Mouse (Mus musculus) cortical plate, adult 2 months (tissue): ENCODE results near the gene R3hdm2. TPM values are rescaled to one million over a fixed set of nuclear protein-coding genes. Genes with fewer than 3 reads are reported as not detected.

Source experiments
- H3K27ac ChIP-seq: fragments of 200-500 bp; 2 replicates; pipeline ENCODE4 v1.5.1; 2012; ENCODE audit warnings: low read length, control low read depth, inconsistent platforms; ENCODE audit not compliant: insufficient read depth
- H3K4me1 ChIP-seq: fragments of 200-500 bp; 2 replicates; pipeline ENCODE4 v1.6.1; 2011; ENCODE audit warnings: low read length; ENCODE audit not compliant: control insufficient read depth, insufficient read depth
- H3K4me3 ChIP-seq: fragments of 200-500 bp; 2 replicates; pipeline ENCODE4 v1.5.1; 2011; ENCODE audit warnings: mild to moderate bottlenecking, low read length, control low read depth; ENCODE audit not compliant: insufficient read depth
- CTCF ChIP-seq: fragments of 200-500 bp; IDR thresholded peaks from 2 replicates; pipeline ENCODE4 v1.5.1; 2011; ENCODE audit warnings: mild to moderate bottlenecking, control low read depth, low read length; ENCODE audit not compliant: insufficient read depth; ENCODE audit errors: extremely low read depth
- POLR2A ChIP-seq: fragments of 200-500 bp; IDR thresholded peaks from 2 replicates; pipeline ENCODE4 v1.6.1; 2011; ENCODE audit warnings: mild to moderate bottlenecking, low read length, control low read depth; ENCODE audit not compliant: insufficient read depth; ENCODE audit errors: extremely low read depth
- polyA plus RNA-seq: library from polyadenylated mRNA; depleted of rRNA; stranded (reverse); fragments of >200 nt; gene quantifications from 2 replicates; pipeline ENCODE4 v1.2.3, GENCODE M21; 2012

The R3hdm2 gene
- polyA plus RNA-seq, 1 experiment = 185 TPM

GRCm38 (mm10) chr10:127531548-127531947 is 151.4 kb downstream of the R3hdm2 start:
- Histone ChIP-seq H3K27ac (no peak overlapping the region), H3K4me1 (peaks cover 2% of the 10 kb centered on the region; the same call in 1 of the 2 replicates), H3K4me3 (no peak overlapping the region)
- no peak for TF ChIP-seq CTCF
- TF ChIP-seq POLR2A = no peak

DNA sequence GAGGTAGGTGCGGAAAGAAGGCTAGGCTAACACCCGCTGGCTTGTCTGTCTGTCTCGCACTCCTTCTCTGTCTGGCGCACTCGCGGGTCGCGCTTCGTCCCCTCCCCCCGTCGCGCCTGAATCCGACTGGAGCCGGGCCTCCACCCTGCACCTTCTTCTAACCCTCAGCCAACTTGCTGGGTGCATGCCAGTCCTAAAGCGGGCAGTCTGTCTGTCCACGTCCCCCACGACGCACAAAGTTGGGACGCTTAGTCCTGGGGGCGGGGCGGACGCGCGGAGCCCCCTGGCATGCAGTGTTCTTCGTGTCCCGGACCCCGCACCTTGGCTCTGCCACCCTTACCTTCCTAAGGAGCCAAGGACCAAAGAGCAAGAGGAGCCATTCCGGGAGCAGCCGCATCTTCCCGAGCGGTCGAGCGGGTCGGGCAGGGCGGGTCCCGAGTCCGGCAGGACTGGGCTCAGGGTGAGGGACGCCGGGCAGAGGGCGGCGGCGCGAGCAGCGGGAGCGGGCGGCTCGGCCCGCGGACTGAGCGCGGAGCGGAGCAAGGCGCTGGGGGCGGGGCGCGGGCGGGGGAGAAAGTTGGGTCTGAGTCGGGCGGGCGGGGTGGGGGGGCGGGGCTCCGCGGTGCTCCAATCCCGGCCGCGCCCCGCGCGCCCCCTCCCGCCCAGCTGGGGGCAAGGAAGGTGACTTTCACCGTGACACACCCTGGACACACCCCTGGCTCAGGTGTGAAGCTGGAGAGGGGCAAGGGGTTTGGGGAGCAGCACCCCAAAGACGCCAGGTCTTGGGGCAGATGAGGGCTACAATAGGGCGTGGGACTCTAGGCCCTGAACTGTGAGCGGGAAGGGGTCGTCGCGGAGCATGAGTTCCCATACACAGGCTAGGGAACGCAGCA is 154.2 kb downstream of the R3hdm2 start, which contains the start of gene Nxph4:
Nxph4 (minus strand) TSS at position 524 of the 893 bp plus-strand sequence.
- H3K4me3 ChIP-seq = peak within 1 kb of the TSS; percentile 9; the same call in 1 of the 2 replicates
- TF ChIP-seq CTCF = no peak
- TF ChIP-seq POLR2A = no peak
- no peak within 1 kb of the TSS for H3K27ac ChIP-seq
- H3K4me1 ChIP-seq = peaks cover 2% of the 10 kb centered on the region; the same call in 1 of the 2 replicates

DNA sequence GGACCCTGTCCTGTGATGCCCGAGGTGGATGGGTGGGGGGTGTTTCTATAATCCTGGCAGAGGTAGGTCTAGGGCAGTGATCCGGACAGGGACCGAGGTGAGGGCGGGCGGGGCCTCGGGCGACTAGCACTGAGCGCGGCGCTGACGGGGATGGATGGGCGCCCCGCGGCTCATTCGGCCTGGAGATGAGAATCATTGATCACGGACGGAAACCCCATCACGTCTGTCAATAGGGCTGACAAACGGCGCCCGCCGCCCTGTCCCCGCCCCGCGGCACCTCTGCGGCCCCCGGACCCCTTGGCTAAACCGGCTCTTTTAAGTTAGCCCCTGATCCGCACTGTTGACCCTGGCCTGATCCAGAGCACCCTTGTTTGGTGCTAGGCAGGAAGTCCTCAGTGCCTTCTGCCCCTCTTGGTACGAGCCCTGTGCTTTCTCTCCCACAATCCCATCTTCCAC is 154.8 kb downstream of the R3hdm2 start:
- Histone ChIP-seq H3K4me1 (peaks cover 2% of the 10 kb centered on the region; the same call in 1 of the 2 replicates), H3K4me3 (0 out of 2 replicates have a peak overlapping the region, but pooled peaks have one; percentile 9), H3K27ac (no peak overlapping the region)
- TF ChIP-seq CTCF = no peak
- TF ChIP-seq POLR2A = no peak

DNA sequence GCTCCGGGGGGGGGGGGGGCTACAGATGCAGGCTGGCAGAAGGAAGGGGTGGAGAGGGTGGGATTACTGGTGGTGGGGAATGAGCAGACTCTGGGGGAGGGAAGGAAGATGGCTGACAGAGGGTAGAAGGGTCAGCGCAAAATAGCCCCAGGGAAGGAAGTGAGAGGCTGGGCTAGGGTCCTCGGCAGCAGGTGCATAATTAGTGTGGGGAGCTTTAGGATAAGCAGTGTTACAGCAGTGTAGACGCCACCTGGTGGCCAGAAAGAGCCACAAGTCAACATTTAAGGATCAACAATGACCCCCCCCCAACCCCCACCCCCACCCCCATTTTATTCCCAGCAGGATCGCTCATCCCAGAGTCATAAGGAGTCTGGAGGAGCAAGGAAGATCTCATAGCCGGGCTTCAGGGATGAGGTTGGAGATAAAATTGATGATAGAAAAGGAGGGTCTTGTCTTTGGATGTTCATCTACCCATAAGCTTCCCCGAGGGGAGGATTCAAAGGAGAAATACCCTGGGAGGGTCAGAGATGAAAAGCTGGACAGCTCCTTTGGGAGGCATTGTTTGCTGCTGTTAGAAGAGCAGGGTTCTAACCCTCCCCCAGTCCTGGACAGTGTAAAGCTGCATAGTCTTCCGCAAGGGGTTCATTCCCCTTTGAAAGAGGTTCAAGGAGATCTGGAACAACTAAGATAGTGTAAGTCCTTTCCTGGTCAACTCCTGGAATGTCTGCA is 156.6 kb downstream of the R3hdm2 start:
- Histone ChIP-seq H3K27ac (no peak overlapping the region), H3K4me1 (peaks cover 2% of the 10 kb centered on the region; the same call in 1 of the 2 replicates), H3K4me3 (no peak overlapping the region)
- TF ChIP-seq POLR2A (no peak), CTCF (peak; percentile 44; the same call in 1 of the 2 replicates)

DNA sequence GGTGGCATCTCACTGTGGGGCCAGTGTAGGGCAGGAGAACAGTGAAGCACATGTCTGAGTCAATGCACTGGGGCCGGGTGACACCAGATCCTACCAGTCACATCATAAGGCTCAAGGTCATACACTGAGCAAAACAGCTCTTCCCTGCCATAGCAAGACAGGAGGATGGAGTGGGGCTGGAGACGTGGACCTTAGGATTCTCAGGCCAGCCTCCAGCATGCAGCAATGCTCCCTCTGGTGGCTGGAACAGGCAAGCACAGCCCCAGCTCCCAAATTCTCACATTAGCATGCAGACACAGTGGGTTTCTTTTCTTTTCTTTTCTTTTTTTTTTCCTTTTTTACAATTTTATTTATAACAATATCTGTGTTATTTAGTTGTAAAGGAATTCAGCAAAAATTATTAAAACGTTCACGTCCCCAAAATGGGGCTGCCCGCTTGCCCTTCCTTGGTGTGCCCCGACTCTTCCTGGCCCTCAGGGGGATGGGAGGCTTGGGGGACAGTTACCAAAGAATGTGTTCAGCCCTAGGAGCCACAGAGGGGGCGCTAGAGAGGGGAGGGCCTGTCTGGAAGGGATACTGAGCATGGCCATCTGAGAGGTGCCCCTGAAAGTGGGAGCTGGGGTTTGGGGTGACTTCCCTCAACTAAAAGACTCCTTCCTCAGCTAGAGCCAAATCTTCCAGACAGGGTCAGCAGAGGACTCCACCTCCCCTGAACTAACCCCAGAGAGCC is 157.9 kb downstream of the R3hdm2 start:
- peak; percentile 91 for TF ChIP-seq CTCF
- TF ChIP-seq POLR2A = no peak
- Histone ChIP-seq H3K4me3 (no peak overlapping the region), H3K4me1 (peaks cover 2% of the 10 kb centered on the region; the same call in 1 of the 2 replicates), H3K27ac (no peak overlapping the region)

- H3K4me1 ChIP-seq = no peaks in the 10 kb centered on the region
- H3K4me3 ChIP-seq = no peak overlapping the region
- no peak for TF ChIP-seq CTCF
- no peak for TF ChIP-seq POLR2A
- H3K27ac ChIP-seq = no peak overlapping the region
Measured at GRCm38 (mm10) chr10:127541510-127541909, 161.4 kb downstream of the R3hdm2 start.

DNA sequence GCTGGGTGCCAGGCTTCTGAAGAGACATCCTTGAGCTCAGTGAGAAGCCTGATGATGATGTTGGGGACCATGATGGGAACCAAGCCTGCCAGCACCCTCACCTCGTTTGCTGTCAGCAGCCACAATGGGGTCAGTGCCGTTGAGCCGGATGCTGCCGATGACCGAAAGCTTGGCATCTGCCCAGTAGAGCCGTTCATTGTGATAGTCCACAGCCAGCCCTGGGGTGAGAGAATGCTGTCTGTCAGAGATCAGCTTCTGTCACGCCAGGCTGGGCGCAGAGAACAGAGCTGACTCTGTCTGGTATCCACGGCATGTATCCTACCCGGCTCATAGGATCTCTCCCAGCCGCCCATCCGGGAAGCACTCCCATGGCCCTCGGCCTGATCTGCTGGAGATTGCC is 162.0 kb downstream of the R3hdm2 start:
- H3K4me3 ChIP-seq = no peak overlapping the region
- H3K4me1 ChIP-seq = no peaks in the 10 kb centered on the region
- H3K27ac ChIP-seq = peak overlapping the region; percentile 62; the same call in 1 of the 2 replicates
- TF ChIP-seq POLR2A = no peak
- no peak for TF ChIP-seq CTCF

DNA sequence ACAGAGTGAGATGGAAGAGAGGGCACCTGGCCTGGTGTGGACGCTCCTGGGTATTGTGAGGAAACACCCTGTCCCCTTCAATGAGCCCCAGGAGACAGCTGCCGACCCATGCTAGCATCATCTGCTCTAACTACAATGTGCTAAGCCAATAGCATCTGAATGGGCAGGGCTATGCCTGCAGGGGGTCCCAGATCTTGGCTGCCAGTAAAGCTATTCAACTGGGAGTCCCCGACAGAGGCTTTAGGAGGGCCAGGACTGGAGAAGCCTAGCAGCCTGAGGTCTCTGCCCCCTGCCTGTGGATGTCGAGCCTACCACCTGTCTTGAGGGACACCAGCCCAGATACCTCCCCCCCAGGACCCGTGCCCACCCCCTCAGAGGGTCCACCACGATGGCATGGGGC is 162.6 kb downstream of the R3hdm2 start:
- peak overlapping the region; percentile 62; the same call in 1 of the 2 replicates for H3K27ac ChIP-seq
- TF ChIP-seq POLR2A = no peak
- no peak for TF ChIP-seq CTCF
- no peak overlapping the region for H3K4me3 ChIP-seq
- H3K4me1 ChIP-seq = no peaks in the 10 kb centered on the region

- no peak overlapping the region for H3K4me3 ChIP-seq
- no peaks in the 10 kb centered on the region for H3K4me1 ChIP-seq
- H3K27ac ChIP-seq = no peak overlapping the region
- no peak for TF ChIP-seq POLR2A
- no peak for TF ChIP-seq CTCF
Measured at GRCm38 (mm10) chr10:127543916-127544315, 163.8 kb downstream of the R3hdm2 start.
